Mouse (Mus musculus) gastrocnemius, postnatal 10 days (tissue): ENCODE data around the gene Parva. TPM values are rescaled to one million over a fixed set of nuclear protein-coding genes. Genes with fewer than 3 reads are reported as not detected.

Source experiments
- DNase-seq: peaks from one replicate; pipeline ENCODE4 v3.0.0; 2021; ENCODE audit warnings: mixed read lengths
- long read RNA-seq, 2 experiments: library from polyadenylated mRNA; stranded (forward); transcript quantifications; one replicate each; pipeline ENCODE4 v2.0.0; 2021
- total RNA-seq, 2 experiments: library from RNA; stranded (reverse); gene quantifications; 2 replicates each; pipeline ENCODE4 v1.2.3; 2021

Gene Parva
- 10 to 100 TPM; 49.1 to 53.7 TPM for total RNA-seq
- long read RNA-seq, experiment 1, full-length matches to known transcripts: 48 of 58 reads
- long read RNA-seq, experiment 1, partial matches to known transcripts: 2 of 58 reads
- long read RNA-seq, experiment 1, other reads (novel, unspliced or antisense): 8 of 58 reads
- long read RNA-seq, experiment 2, full-length matches to known transcripts: 50 of 61 reads
- long read RNA-seq, experiment 2, partial matches to known transcripts: 4 of 61 reads
- long read RNA-seq, experiment 2, other reads (novel, unspliced or antisense): 7 of 61 reads

DNA sequence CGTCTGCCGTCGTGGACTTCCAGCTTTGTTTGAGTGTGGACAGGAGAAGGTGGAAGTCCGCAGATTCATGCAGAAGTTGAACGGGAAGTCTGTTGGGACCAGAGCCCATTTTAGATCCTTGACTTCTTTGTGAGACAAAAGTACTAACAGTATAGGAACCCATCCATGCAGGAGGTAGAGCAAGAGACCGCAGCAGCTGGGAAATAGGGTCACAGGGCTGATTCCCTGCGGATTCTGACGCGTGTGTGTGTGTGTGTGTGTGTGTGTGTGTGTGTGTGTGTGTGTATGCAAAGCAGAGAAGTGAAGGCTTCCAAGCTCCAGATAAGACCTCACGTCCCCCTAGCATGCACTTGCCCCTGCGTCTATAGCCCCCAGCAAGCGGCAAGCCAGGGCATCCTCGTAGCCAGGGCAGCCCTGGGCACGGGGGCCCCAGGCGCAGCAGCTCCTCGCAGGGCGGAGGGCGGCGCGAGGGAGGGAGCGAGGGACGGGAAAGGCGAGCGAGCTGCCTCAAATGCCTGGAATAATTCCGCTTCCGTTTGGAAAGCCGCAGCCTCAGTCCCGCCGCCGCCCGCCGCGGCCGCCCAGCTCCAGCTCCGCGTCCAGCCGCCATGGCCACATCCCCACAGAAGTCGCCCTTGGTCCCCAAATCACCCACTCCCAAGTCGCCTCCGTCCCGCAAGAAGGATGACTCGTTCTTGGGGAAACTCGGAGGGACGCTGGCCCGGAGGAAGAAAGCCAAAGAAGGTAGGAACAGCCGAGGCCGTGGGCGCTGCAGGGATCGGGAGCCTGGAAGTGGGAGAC, at the start of gene Parva:
TSS of gene Parva (plus strand) at position 149 of the 801 bp plus-strand sequence.
- DNase-seq: peak; percentile 76

DNA sequence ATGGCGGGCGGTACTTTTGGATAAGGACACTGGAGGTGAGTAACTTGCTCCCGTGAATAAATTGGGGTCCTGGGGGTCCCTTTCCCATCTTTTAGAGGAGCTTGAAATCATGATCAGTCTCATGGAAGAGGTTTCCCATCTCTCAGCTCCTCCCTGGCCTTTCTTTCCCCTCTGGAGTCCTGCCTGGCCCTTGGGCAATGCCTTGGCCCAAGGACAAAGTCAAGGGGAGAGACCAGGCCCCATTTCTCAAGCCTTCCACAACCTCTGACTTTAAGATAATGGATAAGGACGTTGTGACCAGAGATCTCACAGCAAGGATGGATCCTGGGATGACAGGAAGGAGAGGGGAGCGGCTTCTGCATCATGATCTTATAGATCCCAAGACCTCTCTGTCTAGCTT, 49.2 kb upstream of the Parva start:
- DNase-seq: no peak

DNA sequence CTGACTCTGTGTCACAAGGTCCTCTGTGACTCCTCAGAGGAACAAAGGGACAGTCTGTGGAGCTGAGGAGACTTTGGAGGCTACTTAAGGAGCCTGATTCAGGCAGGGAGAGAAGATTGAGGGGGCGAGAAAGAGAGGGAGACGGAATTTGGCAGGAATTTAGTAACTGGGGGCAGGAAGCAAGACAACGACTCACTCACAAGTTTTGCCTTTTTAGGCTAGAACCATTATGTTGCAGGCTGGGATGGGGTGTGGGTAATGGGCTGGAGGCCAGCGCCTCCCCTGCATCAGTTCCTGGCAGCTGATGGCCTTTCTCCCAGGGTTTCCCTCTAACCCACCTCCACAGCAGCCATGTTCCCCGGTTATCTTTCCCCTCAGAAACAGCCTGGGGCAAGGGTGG, 48.8 kb upstream of the Parva start:
- DNase-seq: no peak

DNA sequence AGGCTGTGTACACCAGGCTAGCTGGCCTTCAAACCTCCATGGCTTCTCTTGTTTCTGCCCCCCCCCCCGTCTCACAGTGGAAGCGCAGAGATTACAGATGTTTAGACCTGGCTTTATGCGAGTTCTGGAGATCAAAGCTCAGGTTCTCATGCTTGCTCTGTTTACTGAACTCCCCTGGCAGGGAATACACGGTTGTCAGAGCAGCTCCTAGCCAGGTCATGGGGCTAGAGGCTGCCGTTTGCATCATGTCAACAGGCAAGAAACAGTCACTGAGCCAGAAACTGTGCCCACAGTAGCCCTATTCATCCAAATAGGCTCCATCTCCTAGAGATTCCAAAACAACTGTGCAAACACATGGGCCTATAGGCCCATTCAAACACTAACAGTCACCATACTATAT, 40.8 kb upstream of the Parva start:
- DNase-seq: no peak

DNA sequence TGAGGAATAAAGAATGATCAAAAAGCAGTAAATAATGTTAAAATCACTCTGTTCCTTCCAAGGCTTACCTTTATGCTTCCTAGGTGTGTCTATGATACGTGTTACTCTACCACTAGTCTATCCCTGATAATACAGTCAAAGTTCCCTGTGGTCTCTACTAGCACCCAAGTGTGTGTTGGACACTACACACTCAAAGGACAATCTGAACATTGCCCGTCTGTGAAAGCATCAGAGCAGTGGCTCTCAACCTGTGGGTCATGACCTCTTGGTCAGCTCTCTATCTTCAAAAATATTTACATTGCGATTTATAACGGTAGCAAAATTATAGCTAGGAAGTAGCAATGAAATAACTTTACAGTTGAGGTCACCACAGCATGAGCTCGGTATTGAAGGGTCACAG, 39.4 kb upstream of the Parva start:
- DNase-seq: no peak

DNA sequence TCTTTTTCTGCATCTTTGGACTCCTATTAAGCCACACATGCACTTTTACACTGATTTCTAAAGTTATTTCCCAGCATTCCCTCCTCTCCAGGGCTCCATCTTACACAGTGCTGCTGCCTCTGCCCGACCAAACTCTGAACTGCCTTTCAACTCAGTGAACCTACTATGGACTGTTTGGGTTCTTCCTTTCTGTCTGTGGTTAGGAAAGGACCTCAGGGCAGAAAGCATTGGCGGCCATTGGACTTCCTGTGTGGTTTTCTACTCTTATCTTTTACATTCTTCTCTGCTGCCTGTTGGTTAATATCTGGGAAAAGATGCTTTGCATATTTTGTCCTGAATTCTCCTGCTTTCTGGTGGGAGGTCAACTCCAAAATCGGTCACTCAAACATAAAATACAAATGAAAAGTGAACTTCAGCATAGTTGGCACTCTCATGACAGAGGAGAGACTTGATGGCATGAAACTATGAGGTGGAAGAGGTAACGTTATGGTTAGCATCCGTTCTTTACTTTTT, 38.9 kb upstream of the Parva start:
- no peak for DNase-seq

DNA sequence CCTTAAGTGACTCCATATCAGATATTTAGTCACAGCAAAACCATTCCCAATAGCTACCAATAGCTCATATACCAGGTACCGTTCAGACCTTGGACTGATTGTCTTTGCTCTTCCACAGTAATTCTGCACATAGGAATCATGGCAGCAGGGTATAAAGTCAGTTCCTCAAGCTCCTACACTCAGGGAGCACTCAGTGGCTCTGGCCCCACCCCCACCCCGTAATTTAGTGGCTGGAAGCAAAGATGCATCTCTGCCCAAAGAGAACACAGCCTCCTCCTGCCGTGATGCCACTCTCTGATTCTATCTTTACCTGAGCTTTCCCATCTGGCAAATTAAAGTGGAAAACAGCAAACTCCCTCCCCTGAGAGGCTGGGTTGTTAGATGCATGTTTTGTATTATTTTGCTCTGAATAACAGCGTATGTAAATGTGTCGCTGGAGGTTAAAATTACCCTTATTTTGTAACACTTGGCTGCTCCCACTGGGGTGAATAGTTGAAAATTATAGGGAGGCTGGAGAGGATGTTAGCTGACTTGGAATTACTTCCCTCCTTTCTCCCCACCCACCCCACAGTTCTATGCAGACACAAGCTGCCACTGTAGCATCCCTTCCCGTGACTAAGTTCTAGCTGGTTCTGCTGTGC, 37.6 kb upstream of the Parva start:
- no peak for DNase-seq

DNA sequence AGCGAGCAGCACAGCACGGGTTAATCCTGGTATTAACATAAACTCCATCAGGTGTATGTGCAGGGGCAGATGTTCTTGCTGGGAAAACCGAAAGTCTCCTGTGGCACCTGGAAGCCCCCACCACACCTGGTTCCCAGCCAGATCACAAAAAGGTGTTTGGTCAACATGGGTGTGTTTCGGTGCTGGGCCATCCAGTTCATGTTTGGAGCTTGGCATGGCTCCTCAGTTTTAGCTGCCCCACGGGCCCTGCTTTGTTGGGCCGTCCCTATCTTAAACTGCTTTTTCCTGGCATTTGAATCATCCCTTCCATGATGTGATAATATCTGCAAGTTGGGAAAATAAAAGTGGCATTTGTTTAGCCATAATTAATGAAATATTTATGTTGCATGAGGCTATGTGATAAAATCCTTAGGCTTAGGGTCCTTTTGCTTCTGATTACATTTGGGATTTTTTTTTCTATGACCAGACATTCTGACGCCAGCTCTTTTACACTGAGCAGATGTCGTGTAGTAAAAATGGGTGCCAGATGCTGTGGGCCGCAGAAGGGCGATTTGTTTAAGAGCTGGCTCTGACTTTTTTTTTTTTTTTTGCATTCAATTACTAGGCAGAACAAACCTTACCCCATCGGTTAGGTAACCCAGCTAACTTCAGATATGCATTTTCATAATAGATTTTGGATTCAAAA, 36.9 kb upstream of the Parva start:
- no peak for DNase-seq

DNA sequence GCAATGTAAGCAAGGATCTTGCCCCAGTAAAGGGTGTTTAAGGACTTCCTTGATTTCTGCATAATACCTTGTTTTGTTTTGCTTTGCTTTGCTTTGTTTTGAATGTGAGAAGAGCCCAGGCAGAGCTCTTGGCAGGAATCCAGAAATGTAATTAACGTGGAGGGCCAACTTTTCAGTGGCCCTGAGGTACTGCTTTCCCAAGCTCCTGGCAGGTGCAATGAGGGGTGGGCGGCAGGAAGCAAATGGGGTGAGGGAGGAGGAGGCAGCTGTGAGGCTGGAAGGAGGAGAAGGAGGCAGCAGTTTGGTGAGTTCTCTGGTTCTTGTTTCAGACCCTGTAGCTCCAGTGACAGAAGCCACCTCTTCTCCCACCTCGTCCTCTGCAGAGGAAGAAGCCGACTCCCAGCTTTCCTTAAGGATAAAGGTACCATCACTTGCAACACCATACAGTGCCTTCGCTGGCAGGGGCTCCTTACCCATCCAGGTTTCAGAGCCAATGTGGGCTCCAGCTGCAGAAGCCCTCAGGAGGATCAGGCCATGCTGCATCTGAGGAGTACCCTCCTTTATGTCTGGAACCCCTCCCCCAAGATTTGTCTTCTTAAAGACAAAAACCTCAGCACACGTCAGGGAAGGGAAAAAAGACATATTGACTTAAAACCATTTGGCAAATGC, 36.2 kb upstream of the Parva start:
- no peak for DNase-seq

DNA sequence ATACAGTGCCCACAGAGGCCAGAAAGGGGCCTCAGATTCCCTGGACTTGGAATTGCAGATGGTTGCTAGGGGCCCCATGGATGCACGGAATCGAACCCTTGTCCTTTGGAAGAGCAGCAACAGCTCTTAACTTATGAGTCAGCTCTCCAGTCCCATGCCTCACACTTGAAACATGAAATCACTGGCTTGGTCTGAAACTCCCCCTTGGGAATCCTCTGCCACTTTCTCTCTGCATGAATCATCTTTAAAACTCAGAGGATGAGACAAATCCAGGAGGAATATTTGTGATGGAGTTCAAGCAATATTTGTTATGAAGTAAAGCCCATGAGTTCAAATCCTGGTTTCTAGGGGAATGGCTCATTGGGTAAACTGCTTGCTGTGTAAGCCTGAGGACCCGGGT, 29.5 kb upstream of the Parva start:
- DNase-seq: no peak

DNA sequence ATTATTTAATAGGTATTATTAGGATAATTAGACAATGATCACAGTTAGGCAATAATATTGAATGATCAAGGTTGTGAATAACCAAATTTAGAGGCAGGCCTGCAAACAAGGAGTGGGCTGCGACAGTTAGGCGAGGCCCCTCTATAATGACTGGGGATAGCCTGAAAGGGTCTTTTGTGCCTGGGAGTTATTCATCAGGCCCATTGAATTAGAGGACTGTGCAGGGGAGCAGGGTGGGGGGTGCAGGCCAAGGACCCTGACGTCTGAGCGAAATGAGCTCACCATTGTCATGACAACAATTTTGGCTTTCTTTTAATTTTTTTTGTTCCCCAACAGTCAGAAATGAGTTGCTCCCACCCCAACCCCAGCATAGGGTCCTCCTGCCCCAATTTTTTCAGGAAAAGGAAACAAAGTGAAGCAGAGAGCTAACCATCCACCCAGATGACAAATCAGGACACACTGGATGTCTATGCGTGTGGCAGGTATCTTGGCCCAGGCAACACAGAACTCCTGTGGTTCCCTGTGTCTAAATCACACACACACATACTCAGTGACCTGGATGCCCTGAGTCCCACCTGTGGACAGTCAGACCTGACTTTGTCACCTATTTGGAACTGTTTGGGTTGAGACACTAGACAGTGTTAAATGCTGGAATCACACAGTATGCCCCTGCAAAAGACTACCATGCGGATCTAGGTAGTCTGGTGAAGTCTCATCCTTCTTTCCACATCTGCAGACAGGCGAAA, 27.7 kb upstream of the Parva start:
- no peak for DNase-seq

DNA sequence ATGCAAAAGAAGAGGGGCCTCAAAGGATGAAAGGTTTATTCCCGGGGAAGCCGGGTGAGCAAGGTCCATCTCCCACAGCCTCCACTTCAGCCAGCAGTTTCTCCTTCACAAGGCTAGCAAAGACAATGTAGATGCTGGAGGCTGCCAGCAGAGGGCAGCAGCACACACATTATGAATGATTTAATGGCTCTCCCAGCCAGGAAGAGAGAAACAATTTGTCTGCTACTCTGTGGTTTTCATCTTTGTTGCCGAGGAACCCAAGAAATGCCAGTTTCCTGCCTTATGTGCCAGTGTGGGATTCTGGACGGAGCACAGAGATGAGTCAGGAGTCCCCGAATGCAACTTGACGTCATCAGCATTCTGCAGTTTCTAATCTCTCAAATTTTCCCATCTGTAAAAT, 27.1 kb upstream of the Parva start:
- DNase-seq: peak; percentile 84

DNA sequence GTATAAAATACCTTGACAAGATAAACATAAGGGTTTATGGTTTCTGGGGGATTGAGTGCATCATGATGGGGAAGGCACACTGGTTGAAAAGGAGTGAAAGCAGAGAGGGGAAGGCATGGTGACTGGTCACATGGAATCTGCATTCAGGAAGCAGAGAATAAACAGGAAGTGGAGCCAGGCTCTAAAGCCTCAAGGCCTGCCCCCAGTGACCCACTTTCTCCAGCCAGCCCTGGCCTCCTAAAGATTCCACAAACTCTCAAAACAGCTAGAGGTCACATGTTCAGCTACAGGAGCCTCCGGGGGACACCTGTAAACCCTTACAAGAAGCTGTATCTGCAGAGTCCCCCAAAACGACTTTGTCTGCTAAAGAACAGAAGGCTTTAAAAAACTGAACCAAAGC, 22.2 kb upstream of the Parva start:
- no peak for DNase-seq

DNA sequence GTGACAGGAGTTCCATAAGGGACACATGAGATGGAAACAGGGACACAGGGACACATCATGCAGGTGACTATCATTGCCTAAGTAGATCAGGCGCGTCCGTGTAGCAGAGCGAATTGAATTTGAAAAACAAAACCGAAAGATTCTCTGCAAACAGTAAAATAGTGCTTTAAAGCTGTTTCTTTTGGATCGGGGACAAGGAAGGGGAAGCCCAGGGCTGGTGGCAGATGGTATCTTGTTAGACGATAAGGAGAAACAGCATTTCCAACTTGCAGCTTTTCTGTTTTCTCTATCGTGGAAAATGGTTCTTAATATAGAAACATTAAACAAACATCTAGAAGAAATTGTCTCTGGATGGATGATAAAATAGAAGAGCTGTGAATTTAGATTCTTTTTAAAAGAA, 21.7 kb upstream of the Parva start:
- DNase-seq: no peak

DNA sequence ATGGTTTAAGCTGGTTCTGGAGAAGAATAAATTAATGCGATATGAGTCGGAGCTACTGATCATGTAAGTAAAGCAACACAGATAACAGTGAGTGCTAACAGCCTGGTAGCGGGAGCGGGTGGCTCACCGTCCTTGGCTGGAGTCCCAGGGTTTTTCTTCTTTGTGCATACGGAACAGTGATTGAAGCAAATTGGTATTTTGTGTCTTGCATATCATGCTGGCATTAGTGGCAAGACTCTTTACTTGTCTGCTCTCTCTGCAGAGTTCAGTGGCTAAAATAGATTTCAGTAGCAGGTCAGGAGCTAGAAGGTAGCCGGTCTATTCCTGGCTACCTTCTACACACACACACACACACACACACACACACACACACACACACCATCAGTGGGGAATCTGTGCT, 19.7 kb upstream of the Parva start:
- DNase-seq: no peak

DNA sequence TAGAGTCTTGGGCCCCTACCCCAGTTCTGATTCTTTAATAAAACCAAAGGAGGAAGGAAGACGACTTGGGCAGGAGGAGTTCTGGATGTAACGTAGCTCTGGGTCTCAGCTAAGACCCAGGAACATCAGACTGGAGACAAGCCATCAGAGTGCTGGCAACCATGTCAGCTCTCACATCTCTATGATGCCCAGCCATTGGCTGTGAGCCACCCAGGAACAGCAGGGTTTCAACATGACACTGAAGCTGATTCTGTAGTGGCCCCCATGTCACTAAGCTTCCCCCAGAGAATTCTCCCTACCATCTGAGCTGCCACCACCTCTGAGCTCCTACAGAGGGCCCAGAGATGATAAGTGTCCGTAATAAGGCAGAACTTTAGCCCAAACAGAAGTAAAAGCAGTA, 17.3 kb upstream of the Parva start:
- DNase-seq: no peak

DNA sequence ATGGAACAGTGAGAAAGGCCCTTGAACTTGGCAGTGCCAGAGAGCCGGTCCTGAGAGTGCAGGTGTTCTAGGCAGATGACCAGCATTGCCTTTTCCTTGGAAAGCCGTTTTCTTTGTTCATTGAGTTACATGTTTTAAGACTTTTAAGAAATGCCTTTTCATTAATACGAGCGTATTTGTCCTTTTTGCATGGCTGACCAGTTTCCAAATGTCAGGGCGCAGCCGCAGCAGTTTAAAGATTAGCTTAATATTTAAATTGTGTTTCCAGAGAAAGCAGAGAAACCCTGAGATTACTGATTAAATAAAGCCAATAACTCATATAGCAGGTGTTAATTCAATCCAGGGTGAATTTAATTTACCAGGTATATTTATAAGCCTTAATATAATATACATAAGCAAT, 14.0 kb upstream of the Parva start:
- no peak for DNase-seq

DNA sequence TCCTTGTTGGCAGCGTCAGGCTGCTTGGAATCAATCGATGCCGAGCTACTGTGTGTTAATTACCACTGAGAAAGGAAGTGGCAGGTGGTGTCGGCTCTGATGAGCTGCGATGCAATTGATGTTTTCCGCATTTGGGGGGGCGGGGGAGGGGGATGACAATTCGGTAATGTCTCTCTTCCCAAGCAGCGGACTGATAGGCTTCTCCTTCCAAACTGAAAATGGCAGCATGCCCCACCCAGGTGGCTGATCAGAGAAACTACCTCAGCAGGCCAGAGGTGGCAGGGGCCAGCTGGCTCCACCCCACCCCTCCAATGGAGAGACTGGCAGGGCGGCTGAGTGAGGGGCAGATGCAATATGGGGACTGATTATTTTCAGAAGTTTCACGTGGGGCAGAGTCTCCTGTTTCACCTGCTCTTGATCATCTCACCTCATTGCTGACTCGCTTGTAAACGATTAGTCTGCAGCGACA, 11.2 kb upstream of the Parva start:
- DNase-seq: no peak

DNA sequence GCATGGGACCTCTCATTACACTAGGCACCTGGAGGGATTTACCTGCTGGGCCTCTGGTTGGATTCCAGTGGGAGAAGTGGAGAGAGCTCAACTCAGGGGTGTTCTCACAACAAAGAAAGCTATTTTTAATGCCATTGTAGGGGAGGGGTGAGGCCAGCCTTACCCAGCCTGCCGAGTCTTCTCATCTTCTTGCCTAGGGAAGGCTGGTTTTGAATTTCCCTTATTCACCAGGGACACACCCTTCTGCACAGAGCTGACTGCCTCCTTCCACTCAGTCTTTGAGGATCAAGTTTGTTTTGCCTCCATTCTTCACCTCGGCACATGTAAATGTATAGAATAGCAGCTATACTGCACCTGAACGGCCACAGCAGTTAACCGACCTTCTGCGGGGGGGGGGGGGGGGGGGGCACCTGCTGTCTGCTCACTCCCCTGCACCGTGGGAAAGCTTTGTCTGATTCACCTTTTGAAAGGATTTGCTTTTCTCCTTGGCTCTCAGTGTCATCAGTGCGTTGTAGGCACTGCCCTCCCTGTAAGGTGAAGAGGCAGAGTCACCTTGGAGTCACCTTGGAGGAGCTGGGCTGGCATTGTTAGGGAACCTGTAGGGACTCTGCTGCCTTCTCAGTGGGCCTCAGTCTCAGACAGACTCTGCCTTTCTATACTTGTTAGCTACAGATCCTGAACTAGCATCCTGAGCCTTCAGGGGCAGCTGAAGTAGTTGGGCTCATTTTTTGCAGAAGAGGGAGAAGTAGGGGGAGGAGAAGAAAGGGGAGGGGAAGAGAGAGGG, 10.4 kb upstream of the Parva start:
- no peak for DNase-seq

DNA sequence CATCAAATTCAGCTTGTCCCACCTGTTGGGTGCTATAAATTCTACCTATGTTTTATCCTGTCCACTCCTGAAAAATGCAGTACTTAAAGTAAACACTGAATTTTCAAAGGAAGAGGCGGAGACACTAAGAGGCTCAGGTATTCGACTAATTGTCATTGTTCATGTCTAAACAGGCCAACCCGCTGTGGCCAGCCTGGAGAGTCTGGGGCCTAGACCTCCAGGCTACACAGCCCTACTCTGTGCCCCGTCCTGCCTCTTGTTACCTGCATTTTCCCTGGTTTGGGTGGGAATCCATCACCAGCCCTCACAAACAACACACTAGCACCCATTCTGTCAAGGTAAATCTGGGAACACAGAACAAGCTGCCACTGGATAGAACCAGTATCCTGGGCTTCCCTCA, 9.7 kb upstream of the Parva start:
- DNase-seq: no peak
